ENCODE assay signal across 22 mouse cellular contexts in the genomic region with DNA sequence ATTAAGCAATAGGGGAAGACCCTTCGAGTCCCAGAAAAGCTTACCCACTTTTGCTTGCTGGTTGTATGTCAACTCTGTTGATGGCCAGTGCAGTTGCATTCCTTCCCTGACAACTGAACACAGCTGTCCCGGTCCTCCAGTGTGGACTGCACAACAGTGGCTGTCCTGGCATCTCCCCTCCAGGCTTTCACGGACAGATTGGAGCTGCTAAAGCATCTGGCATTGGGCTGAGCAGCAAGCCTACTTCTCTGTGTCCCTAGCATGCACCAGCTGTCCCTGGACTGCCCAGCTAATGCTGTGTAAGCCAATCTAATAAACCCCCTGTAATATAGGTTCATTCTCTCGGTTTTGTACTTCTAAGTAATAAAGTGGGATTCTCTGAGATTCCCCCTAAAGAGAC. TPM values are rescaled to one million over a fixed set of nuclear protein-coding genes. Genes with fewer than 3 reads are reported as not detected.
DNase-seq lines count a peak whose midpoint lies in the region; ATAC-seq and TF ChIP-seq lines count a peak whose summit lies in the region.
"Had no signal": no experiment of that assay in that cellular context is flagged by ENCODE, and none has a peak within 500 bp of the region (broad histone marks: within the 10 kb centered on the region; RNA-seq: fewer than 3 reads in every experiment).

No protein-coding gene starts in this region.

- H3K27me3 ChIP-seq in forebrain, embryonic 12.5 days = no peaks in the 10 kb centered on the region; the same call in 1 of the 2 replicates
- H3K27me3 ChIP-seq in forebrain, embryonic 14.5 days (replicated peaks; ENCODE audit: control insufficient read depth, insufficient read depth, low read length) = no peaks in the 10 kb centered on the region
- H3K27me3 ChIP-seq in midbrain, postnatal 0 days (ENCODE audit: insufficient read depth, low read length) = no peaks in the 10 kb centered on the region
- H3K27me3 ChIP-seq in midbrain, embryonic 13.5 days = no peaks in the 10 kb centered on the region; the same call in 1 of the 2 replicates
- H3K27me3 ChIP-seq in forebrain, embryonic 15.5 days = no peaks in the 10 kb centered on the region
- H3K27me3 ChIP-seq: liver, embryonic 15.5 days; stomach, embryonic 15.5 days had no signal

- TF ChIP-seq CTCF in midbrain, postnatal 0 days (IDR thresholded peaks at IDR 0.05) = no peak

- H3K9ac ChIP-seq in forebrain, embryonic 12.5 days = no peak overlapping the region
- H3K9ac ChIP-seq in forebrain, embryonic 14.5 days (ENCODE audit: low read length) = no peak overlapping the region
- H3K9ac ChIP-seq in midbrain, postnatal 0 days (replicated peaks; ENCODE audit: low read length, poor library complexity, severe bottlenecking) = no peak overlapping the region
- no peak overlapping the region for H3K9ac ChIP-seq in midbrain, embryonic 13.5 days (replicated peaks)
- no peak overlapping the region for H3K9ac ChIP-seq in forebrain, embryonic 15.5 days (replicated peaks)
- H3K9ac ChIP-seq: embryonic facial prominence, embryonic 13.5 days; heart, embryonic 15.5 days; liver, embryonic 15.5 days; stomach, embryonic 15.5 days had no signal

- H3K4me1 ChIP-seq in forebrain, embryonic 12.5 days = peaks cover 5% of the 10 kb centered on the region
- H3K4me1 ChIP-seq in forebrain, embryonic 14.5 days (ENCODE audit: control insufficient read depth, insufficient read depth, low read length) = no peaks in the 10 kb centered on the region
- H3K4me1 ChIP-seq in midbrain, postnatal 0 days (ENCODE audit: insufficient read depth, low read length) = no peaks in the 10 kb centered on the region; the same call in 1 of the 2 replicates
- peaks cover 8% of the 10 kb centered on the region for H3K4me1 ChIP-seq in midbrain, embryonic 13.5 days (replicated peaks)
- H3K4me1 ChIP-seq in forebrain, embryonic 15.5 days = no peaks in the 10 kb centered on the region
- H3K4me1 ChIP-seq: embryonic facial prominence, embryonic 13.5 days; heart, embryonic 15.5 days; liver, embryonic 15.5 days; stomach, embryonic 15.5 days had no signal

- 0 out of 2 replicates have a peak, but pooled peaks have one; percentile 17 for ATAC-seq in forebrain, embryonic 12.5 days (ENCODE audit: low FRiP score)
- ATAC-seq in forebrain, embryonic 14.5 days = no peak
- ATAC-seq in midbrain, postnatal 0 days (ENCODE audit: low FRiP score) = no peak
- ATAC-seq in midbrain, embryonic 13.5 days = no peak
- ATAC-seq in forebrain, embryonic 15.5 days (replicated peaks) = no peak

- no peak overlapping the region for H3K4me2 ChIP-seq in forebrain, embryonic 12.5 days
- H3K4me2 ChIP-seq in forebrain, embryonic 14.5 days (ENCODE audit: low read length) = no peak overlapping the region
- H3K4me2 ChIP-seq in midbrain, postnatal 0 days (ENCODE audit: low read depth, low read length, poor library complexity, severe bottlenecking) = no peak overlapping the region
- H3K4me2 ChIP-seq in midbrain, embryonic 13.5 days (replicated peaks) = no peak overlapping the region
- H3K4me2 ChIP-seq in forebrain, embryonic 15.5 days (replicated peaks) = no peak overlapping the region
- H3K4me2 ChIP-seq: embryonic facial prominence, embryonic 13.5 days; heart, embryonic 15.5 days; liver, embryonic 15.5 days; stomach, embryonic 15.5 days had no signal

- H3K9me3 ChIP-seq in forebrain, embryonic 12.5 days = no peaks in the 10 kb centered on the region
- H3K9me3 ChIP-seq in forebrain, embryonic 14.5 days (replicated peaks; ENCODE audit: control insufficient read depth, low read length) = no peaks in the 10 kb centered on the region
- no peaks in the 10 kb centered on the region for H3K9me3 ChIP-seq in midbrain, postnatal 0 days (ENCODE audit: low read length)
- H3K9me3 ChIP-seq in midbrain, embryonic 13.5 days = no peaks in the 10 kb centered on the region
- H3K9me3 ChIP-seq in forebrain, embryonic 15.5 days = no peaks in the 10 kb centered on the region
- H3K9me3 ChIP-seq: embryonic facial prominence, embryonic 13.5 days; forebrain, embryonic 10.5 days; heart, embryonic 15.5 days; liver, embryonic 15.5 days; midbrain, embryonic 10.5 days; stomach, embryonic 15.5 days had no signal

- H3K4me3 ChIP-seq in forebrain, embryonic 12.5 days (replicated peaks) = no peak overlapping the region
- no peak overlapping the region for H3K4me3 ChIP-seq in forebrain, embryonic 14.5 days (ENCODE audit: low read depth, low read length)
- H3K4me3 ChIP-seq in midbrain, postnatal 0 days (ENCODE audit: low read depth, low read length) = no peak overlapping the region
- no peak overlapping the region for H3K4me3 ChIP-seq in midbrain, embryonic 13.5 days (replicated peaks)
- H3K4me3 ChIP-seq in forebrain, embryonic 15.5 days = no peak overlapping the region
- H3K4me3 ChIP-seq: embryonic facial prominence, embryonic 13.5 days; forebrain, embryonic 10.5 days; heart, embryonic 15.5 days; liver, embryonic 15.5 days; midbrain, embryonic 10.5 days; stomach, embryonic 15.5 days had no signal

- H3K36me3 ChIP-seq in forebrain, embryonic 12.5 days (replicated peaks) = no peaks in the 10 kb centered on the region
- H3K36me3 ChIP-seq in forebrain, embryonic 14.5 days (ENCODE audit: control insufficient read depth, insufficient read depth, low read length) = no peaks in the 10 kb centered on the region
- no peaks in the 10 kb centered on the region for H3K36me3 ChIP-seq in midbrain, postnatal 0 days (ENCODE audit: insufficient read depth, low read length)
- H3K36me3 ChIP-seq in midbrain, embryonic 13.5 days = no peaks in the 10 kb centered on the region
- H3K36me3 ChIP-seq in forebrain, embryonic 15.5 days = no peaks in the 10 kb centered on the region
- H3K36me3 ChIP-seq: embryonic facial prominence, embryonic 13.5 days; forebrain, embryonic 10.5 days; heart, embryonic 15.5 days; liver, embryonic 15.5 days; midbrain, embryonic 10.5 days; stomach, embryonic 15.5 days had no signal

- no peak for DNase-seq in forebrain, embryonic 14.5 days (ENCODE audit: low spot score)
- peak; percentile 17 for DNase-seq in midbrain, postnatal 0 days (ENCODE audit: low spot score)
- peak; percentile 62 for DNase-seq in lung, postnatal 10 days
- DNase-seq in retina, embryonic 14.5 days (ENCODE audit: low spot score) = peak; percentile 51
- no peak for DNase-seq in kidney, adult 8-10 months
- DNase-seq: adrenal gland, adult 2 months; cerebellum, adult 11-12 months; heart, adult 18-20 months; kidney, adult 9 months; kidney, postnatal 36 days; layer of hippocampus, adult 9-11 months; thymus, postnatal 14 days had no signal

- WGBS in forebrain, embryonic 12.5 days = 65% methylated on average over 4 of the region's 4 CpGs
- 70% methylated on average over 4 of the region's 4 CpGs for WGBS in forebrain, embryonic 14.5 days
- 73% methylated on average over 4 of the region's 4 CpGs for WGBS in midbrain, postnatal 0 days
- WGBS in midbrain, embryonic 13.5 days = 55% methylated on average over 4 of the region's 4 CpGs
- WGBS in forebrain, embryonic 15.5 days = 63% methylated on average over 4 of the region's 4 CpGs

- no peak overlapping the region for H3K27ac ChIP-seq in forebrain, embryonic 12.5 days
- H3K27ac ChIP-seq in forebrain, embryonic 14.5 days (ENCODE audit: low read depth, low read length) = no peak overlapping the region
- no peak overlapping the region for H3K27ac ChIP-seq in midbrain, postnatal 0 days (ENCODE audit: low read depth, low read length)
- H3K27ac ChIP-seq in midbrain, embryonic 13.5 days = no peak overlapping the region
- no peak overlapping the region for H3K27ac ChIP-seq in forebrain, embryonic 15.5 days (replicated peaks)
- H3K27ac ChIP-seq: embryonic facial prominence, embryonic 13.5 days; forebrain, embryonic 10.5 days; heart, embryonic 15.5 days; liver, embryonic 15.5 days; midbrain, embryonic 10.5 days; stomach, embryonic 15.5 days had no signal

RNA-seq across cellular contexts. Expression of gene Pgbd5, which starts 21.2 kb away (rescaled TPM):
- polyA plus RNA-seq in forebrain, embryonic 12.5 days (2016; fragmentation: Nextera tagmentation; extraction: Ambion mirVana) = 4.5 and 4.8 TPM in 2 replicates
- polyA plus RNA-seq in forebrain, embryonic 14.5 days (2014; fragmentation: Nextera tagmentation; extraction: Ambion mirVana) = 8.6 and 10.2 TPM in 2 replicates
- 61.1 and 77.0 TPM in 2 replicates for total RNA-seq in midbrain, postnatal 0 days (2014; rRNA removed)
- 12.2 and 13.5 TPM in 2 replicates for polyA plus RNA-seq in midbrain, postnatal 0 days (2015; fragmentation: Nextera tagmentation; extraction: Ambion mirVana)
- polyA plus RNA-seq in midbrain, embryonic 13.5 days (2015; fragmentation: Nextera tagmentation; extraction: Ambion mirVana) = 7.6 and 8.6 TPM in 2 replicates
- polyA plus RNA-seq in forebrain, embryonic 15.5 days (2015; fragmentation: Nextera tagmentation; extraction: Ambion mirVana) = 9.9 and 10.0 TPM in 2 replicates
- total RNA-seq: common myeloid progenitor, adult 5-6 weeks had no signal

RNA-seq across cellular contexts. Expression of gene Cog2, which starts 59.9 kb away (rescaled TPM):
- 43.9 and 44.8 TPM in 2 replicates for polyA plus RNA-seq in forebrain, embryonic 12.5 days (2016; fragmentation: Nextera tagmentation; extraction: Ambion mirVana)
- 37.0 and 41.2 TPM in 2 replicates for polyA plus RNA-seq in forebrain, embryonic 14.5 days (2014; fragmentation: Nextera tagmentation; extraction: Ambion mirVana)
- total RNA-seq in midbrain, postnatal 0 days (2014; rRNA removed) = 26.2 and 26.7 TPM in 2 replicates
- polyA plus RNA-seq in midbrain, postnatal 0 days (2015; fragmentation: Nextera tagmentation; extraction: Ambion mirVana) = 15.8 and 18.8 TPM in 2 replicates
- 38.2 and 40.6 TPM in 2 replicates for polyA plus RNA-seq in midbrain, embryonic 13.5 days (2015; fragmentation: Nextera tagmentation; extraction: Ambion mirVana)
- polyA plus RNA-seq in forebrain, embryonic 15.5 days (2015; fragmentation: Nextera tagmentation; extraction: Ambion mirVana) = 38.1 and 40.0 TPM in 2 replicates

Comparison
In these comparisons a context has a peak if more than half of its experiments do, and no peak if none do; other contexts are left out.
1. DNase-seq: peak in midbrain, postnatal 0 days (single experiment), lung, postnatal 10 days (single experiment) and retina, embryonic 14.5 days (single experiment); none in forebrain, embryonic 14.5 days (single experiment) and kidney, adult 8-10 months (0 of 2).